Mouse (Mus musculus) hindlimb bud, embryonic 11.5 days (tissue): ENCODE data around the gene Acad11.

Experiments used
- DNase-seq: peaks from one replicate; pipeline ENCODE4 v3.0.0-alpha.2; 2012; ENCODE audit warnings: low read depth, low spot score; ENCODE audit errors: extremely low spot score

Acad11 gene

GRCm38 (mm10) chr9:104079379-104079778, 16.2 kb downstream of the Acad11 start:
- DNase-seq: no peak

DNA sequence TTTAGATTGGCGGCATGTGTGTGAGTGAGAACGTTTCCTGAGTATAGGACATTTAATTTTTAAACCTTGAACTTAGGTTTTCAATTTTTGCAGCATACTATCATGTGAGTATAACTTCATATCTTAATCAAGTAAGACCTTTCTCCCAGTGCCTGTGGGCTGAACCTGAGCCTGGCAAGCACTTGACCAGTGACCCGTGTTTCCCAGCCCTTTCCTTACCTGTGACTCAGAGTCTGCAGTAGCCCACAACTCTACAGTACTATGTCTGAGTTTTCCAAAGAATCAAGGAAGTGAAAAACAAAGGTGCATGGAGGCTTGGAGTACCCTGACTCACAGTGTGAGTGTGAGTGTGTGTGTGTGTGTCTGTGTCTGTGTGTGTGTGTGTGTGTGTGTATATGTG, 16.9 kb downstream of the Acad11 start:
- no peak for DNase-seq

- no peak for DNase-seq
These were observed 22.7 kb downstream of the Acad11 start for GRCm38 (mm10) chr9:104085730-104086429.

GRCm38 (mm10) chr9:104088555-104088954, 25.4 kb downstream of the Acad11 start:
- no peak for DNase-seq

DNA sequence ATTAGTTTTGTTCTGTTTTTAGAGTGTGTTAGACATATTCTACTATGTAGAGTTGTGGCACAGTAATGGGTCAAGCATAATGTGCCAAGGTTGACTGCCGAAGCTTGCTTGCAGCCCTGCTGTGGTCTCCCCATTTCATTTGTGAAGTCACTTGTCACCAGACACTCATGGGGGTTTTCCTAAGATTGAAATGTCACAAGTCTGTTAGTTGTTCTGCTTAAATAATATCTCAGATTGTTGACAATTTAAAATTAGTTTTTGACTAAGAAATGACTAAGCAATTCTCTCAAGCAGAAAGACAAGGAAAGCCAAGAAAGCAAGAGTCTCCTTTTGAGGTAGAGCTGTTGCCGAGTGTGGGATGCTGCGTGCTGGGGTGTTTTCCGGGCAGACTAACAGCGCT, 29.8 kb downstream of the Acad11 start:
- no peak for DNase-seq

DNA sequence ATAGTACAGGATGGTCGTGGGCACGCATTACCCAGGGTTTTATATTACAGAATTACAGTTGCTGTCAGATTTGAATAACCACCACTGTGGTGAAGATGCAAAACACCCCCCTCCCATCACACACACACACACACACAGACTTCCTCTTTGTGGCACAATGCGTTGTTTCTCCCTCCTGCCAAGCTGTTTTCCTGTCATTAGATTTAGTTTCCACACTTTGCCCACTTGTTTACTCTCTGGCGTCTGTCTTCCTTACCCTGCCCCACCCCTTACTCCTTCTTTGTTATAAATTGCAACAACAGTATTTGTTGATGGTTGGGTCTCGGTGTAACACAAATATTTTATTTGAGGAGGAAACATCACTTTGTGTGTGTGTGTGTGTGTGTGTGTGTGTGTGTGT, 35.1 kb downstream of the Acad11 start:
- no peak for DNase-seq

- DNase-seq: no peak
These were observed 35.9 kb downstream of the Acad11 start for GRCm38 (mm10) chr9:104099060-104099459.

DNA sequence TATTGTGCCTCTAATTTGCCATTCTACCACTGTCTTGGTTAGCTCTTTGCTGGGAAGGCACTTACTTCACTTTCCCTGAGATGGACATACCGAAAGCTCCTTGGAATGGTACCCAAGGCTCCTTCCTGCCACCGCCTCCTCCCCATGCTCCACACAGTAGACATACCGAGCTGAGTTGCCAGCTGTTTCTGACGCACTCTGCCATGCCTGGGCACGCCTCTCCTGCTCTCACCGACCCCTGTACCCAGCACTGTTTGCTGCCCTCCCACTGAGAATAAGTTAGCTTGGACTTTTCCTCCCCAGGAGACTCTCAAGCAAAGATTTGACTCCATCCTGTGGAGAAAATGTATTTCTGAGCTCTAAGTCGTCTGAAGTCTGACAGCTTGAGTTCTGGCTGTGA, 37.6 kb downstream of the Acad11 start:
- no peak for DNase-seq

DNA sequence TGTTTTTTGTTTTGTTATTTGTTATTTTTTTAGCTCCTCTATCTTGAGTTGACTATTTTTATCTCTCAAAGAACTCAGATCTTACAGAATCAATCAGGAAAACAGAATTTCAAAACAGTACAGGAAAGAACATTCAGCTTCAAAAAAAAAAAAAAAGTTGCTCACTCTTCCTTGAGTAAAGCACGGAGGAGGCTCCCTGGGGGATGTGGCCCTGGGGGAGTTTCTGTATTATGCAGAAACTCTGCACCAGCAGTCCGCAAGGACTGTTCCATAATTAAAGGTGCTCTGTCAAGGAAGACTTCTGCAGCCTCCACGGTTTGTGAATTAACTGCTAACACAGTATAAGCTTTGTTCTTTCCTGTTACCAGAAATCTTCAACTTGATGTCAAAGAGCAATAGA, 38.3 kb downstream of the Acad11 start:
- DNase-seq: no peak

- DNase-seq: no peak
These were observed 39.1 kb downstream of the Acad11 start for GRCm38 (mm10) chr9:104102301-104102700.

GRCm38 (mm10) chr9:104102901-104103300, 39.7 kb downstream of the Acad11 start:
- no peak for DNase-seq

DNA sequence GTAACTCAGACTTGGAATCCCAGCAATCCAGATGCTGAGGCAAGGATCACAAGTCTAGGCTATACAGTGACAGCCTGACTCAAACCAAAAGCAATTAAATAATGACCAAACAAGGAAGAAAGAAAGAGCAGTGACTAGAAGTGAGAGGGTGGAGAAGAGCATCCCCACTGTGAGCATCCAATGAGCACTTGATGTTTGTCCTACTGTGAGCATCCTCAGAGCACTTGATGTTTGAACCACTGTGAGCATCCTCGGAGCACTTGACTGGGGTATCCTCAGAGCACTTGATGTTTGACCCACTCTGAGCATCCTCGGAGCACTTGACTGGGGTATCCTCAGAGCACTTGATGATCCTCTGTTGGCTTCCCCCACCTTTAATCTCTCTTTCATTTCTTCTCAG, 41.8 kb downstream of the Acad11 start:
- no peak for DNase-seq

DNA sequence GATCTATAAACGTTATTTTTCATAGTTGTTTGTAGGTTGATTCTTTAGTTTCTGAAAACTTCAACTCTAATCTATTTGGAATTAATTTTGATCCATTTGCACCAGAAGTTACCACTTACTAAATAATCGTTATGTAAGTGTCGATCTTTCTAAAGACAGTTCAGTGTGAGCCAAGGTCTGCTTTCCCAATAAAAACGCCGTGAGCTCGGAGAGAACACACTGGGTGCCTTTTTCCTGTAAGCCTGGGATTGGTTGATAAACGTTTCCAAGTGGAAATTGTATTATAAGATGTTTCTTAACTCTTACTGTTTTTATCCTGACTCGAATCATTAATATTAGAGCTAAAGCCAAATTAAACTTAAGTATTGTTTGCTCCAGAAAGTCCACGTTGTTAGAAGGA, 43.8 kb downstream of the Acad11 start:
- DNase-seq: no peak

- no peak for DNase-seq
These were observed 44.3 kb downstream of the Acad11 start for GRCm38 (mm10) chr9:104107482-104107881.

DNA sequence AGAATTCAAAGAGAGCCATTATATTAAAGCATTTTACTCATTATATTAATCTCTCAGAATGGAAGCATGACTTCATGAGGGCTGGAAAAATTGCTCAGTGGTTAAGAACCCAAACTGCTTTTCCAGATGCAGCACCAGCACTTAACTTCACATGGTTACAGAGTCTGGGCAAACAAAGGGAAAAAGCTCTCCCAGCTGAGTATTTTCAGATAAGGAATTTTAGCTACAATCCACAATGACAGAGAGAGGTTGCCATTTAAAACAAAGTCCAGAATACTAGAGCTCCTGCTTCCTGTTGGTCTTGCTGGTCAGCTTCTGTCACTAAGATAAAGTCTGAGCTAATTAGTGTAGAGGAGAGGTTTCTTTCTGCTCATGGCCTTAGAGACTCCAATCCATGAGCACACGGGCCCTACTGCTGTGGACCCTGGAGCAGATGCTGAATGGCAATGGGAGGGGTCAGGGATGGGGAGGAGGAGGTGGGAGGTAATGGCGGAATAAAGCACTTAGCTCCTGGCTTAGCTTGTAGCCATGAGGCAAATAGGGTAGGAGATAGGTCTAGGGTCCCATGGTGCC, 45.5 kb downstream of the Acad11 start:
- no peak for DNase-seq

DNA sequence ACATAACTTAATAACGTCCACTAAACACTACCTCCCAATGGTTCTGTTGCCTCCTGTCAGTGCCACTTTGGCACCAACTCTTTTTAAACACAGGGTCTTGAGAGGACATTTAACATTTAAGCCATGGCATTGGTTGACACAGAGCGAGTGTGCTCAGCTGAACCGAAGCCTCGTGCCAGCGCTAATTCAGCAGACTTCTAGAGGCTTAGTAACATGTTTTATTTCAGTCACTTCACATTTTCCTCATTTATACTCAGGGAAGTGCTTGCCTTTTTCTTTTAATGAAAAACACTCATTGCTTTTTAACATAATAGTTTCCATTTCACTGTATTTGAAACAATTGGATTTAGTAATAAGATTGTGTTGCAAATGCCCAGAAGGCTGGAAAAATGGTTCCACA, 46.0 kb downstream of the Acad11 start:
- DNase-seq: no peak

GRCm38 (mm10) chr9:104123101-104123500, 59.9 kb downstream of the Acad11 start:
- no peak for DNase-seq

DNA sequence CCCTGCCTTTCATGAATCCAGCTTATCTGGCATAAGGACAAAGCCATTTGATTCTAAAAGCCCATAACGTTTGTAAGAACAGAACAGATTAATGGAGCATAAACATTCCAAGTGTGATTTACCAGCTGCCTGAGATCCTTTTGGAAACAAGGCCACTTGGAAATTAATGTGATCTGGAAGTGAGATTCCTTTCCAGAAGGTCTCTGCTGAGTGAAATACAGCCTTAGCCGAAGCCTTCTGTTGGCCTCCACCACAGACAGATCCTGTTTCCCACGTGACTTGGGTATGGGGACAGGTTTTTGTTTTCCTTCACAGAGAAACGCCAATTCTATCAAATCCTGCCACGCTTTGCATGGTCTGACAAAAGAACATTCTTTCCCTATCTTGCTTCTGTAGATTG, 60.4 kb downstream of the Acad11 start:
- no peak for DNase-seq

DNA sequence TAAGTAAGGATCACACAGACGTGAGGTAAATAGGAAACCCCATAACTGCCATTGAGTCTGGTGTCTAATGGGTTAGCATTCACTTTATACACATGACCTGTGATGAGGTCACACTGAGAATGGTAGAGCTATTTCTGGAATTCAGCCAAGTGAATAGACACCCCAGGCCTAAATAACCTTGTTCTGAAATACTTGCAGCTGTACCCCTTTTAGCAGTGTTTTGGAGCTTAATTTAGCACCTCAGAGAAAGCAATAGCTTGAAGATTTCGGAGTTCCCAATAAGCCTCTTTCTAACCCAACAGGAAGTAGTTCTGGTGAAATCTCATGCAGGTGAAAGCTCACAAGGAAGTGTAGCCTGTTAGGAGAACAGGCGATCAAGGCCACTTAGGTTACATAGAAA, 63.7 kb downstream of the Acad11 start, which contains the start of gene Ackr4:
Gene Ackr4, minus strand, starts transcription at position 101 of the 400 bp plus-strand sequence.
- no peak for DNase-seq

DNA sequence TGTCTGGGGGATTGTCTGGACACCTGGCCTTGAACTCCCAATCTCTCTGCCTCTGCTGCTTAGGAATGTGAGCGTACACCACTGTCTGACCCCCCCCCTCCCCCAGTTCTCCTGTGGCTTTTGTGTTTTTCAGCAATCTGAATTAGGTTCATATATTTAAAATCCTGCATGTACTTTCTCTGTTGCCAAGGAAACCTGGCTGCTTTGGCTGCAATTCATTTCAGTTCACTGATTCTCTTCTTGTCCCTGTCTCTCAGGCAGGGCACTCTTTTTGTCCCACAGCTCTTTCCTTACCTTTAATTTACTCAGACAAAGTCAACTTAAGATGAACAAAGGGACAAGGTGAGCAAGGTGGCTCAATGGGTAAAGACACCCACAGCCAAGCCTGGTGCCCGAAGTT, 64.9 kb downstream of the Acad11 start:
- DNase-seq: no peak

DNA sequence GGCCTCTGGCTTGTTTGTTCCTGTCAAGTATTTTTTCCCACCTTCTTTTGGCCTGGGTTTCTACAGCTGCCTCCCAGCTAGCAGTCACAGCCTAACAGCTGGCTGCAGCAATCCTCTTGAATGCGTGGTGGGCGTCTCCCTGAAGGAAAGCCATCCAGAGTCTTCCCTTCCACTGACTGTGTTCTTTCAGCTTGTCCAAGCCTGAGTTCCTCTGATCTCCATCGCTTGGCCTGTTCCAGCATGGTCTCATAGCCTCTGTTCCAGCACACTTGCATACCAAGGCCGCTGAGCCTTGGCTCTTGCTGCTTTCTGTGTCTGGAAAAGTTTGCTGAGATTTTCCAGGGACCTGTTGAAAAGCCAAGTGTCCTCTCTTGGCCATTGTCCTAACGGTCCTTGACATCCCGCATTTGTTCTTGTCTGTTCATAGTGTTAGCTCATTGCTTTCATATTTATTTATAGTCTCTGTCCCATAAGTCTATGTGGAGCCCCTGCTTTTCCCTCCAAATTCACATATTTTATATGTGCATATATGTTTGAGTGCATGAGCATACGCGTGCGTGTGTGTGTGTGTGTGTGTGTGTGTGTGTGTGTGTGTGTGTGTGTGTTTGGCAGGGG, 67.1 kb downstream of the Acad11 start:
- no peak for DNase-seq

DNA sequence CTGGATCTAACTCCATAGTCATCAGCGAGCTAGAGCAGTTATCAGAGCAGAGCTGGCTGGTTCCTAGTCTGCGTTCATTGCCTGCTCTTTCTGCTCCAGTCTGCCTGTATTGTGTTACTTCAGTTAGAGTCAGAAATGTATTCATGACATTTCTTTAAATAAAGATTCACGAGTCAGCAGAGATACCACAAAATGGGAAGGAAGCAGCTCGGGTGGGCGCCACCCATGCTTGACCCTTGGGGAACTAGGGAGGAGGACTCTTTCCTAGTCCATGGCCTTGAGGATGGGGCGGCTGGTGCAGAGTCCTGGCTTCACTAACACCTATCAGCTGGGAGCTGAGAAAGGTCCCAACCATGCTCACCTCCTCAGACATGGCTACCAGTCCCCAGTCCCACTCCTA, 77.2 kb downstream of the Acad11 start:
- DNase-seq: no peak

GRCm38 (mm10) chr9:104142805-104143204, 79.6 kb downstream of the Acad11 start:
- DNase-seq: no peak
